Mouse (Mus musculus) embryonic facial prominence, embryonic 14.5 days (tissue): Measurements from ENCODE around the gene Gm17949. TPM values are rescaled to one million over a fixed set of nuclear protein-coding genes. Genes with fewer than 3 reads are reported as not detected.
A peak's percentile ranks its signal among the peaks of the same experiment; 100 is the strongest.

Experiments
- ATAC-seq: fragments of 200-750 bp; cut with Nextera tagmentation; 2 replicates; pipeline ENCODE4 v1.8.0; 2017; ENCODE audit warnings: low read depth, moderate number of reproducible peaks, moderate TSS enrichment
- DNase-seq: peaks from one replicate; pipeline ENCODE4 v3.0.0-alpha.2; 2015; ENCODE audit warnings: low spot score
- H3K27ac ChIP-seq: fragments of 300-500 bp; sonication (generic); replicated peaks from 2 replicates; pipeline ENCODE4 v1.5.1; 2014; ENCODE audit warnings: low read depth, mild to moderate bottlenecking, low read length, moderate library complexity
- H3K27me3 ChIP-seq: fragments of 300-500 bp; sonication (generic); replicated peaks from 2 replicates; pipeline ENCODE4 v1.6.1; 2014; ENCODE audit warnings: low read length; ENCODE audit not compliant: control insufficient read depth, insufficient read depth
- H3K36me3 ChIP-seq: fragments of 300-500 bp; sonication (generic); 2 replicates; pipeline ENCODE4 v1.6.1; 2014; ENCODE audit warnings: low read length, mixed read lengths; ENCODE audit not compliant: control insufficient read depth, insufficient read depth
- H3K4me1 ChIP-seq: fragments of 300-500 bp; sonication (generic); 2 replicates; pipeline ENCODE4 v1.6.1; 2014; ENCODE audit warnings: antibody characterized with exemption, low read length; ENCODE audit not compliant: control insufficient read depth, insufficient read depth
- H3K4me2 ChIP-seq: fragments of 300-500 bp; sonication (generic); 2 replicates; pipeline ENCODE4 v1.6.1; 2014; ENCODE audit warnings: low read depth, mild to moderate bottlenecking, low read length, moderate library complexity, mixed read lengths
- H3K4me3 ChIP-seq: fragments of 300-500 bp; sonication (generic); 2 replicates; pipeline ENCODE4 v1.5.1; 2014; ENCODE audit warnings: low read depth, mild to moderate bottlenecking, low read length
- H3K9ac ChIP-seq: fragments of 300-500 bp; sonication (generic); 2 replicates; pipeline ENCODE4 v1.6.1; 2014; ENCODE audit warnings: low read depth, mild to moderate bottlenecking, low read length, moderate library complexity, mixed read lengths
- H3K9me3 ChIP-seq: fragments of 300-500 bp; sonication (generic); 2 replicates; pipeline ENCODE4 v1.6.1; 2016; ENCODE audit warnings: low read length; ENCODE audit not compliant: control insufficient read depth
- WGBS: fragments of 180-500 bp; shearing (Covaris S2); extraction: QIAGEN DNeasy Blood & Tissue Kit; methylation state at CpG from one replicate; pipeline ENCODE4 v1.1.7; 2014; 5-methylcytosine and 5-hydroxymethylcytosine counted together
- polyA plus RNA-seq: library from polyadenylated mRNA; unstranded; fragments of >200 nt; fragmentation: Nextera tagmentation; extraction: Ambion mirVana; gene quantifications from 2 replicates; pipeline ENCODE4 v1.2.1, GENCODE M21; 2014

Gene Gm17949
- polyA plus RNA-seq, 1 experiment from 2014 or later = 0.19 TPM

GRCm38 (mm10) chr17:56999414-56999813, 11.9 kb upstream of the Gm17949 start:
- Histone ChIP-seq H3K9me3 (no peaks in the 10 kb centered on the region), H3K27ac (no peak overlapping the region), H3K27me3 (no peaks in the 10 kb centered on the region), H3K4me3 (no peak overlapping the region), H3K4me2 (no peak overlapping the region), H3K4me1 (peaks cover 5% of the 10 kb centered on the region; the same call in 1 of the 2 replicates), H3K36me3 (peaks cover 50% of the 10 kb centered on the region), H3K9ac (no peak overlapping the region)
- ATAC-seq (no peak), DNase-seq (no peak)
- WGBS = 94% methylated on average over 9 of the region's 9 CpGs

- Histone ChIP-seq H3K27ac (no peak within 1 kb of the TSS), H3K4me1 (peaks cover 5% of the 10 kb centered on the region; the same call in 1 of the 2 replicates), H3K4me2 (no peak within 1 kb of the TSS), H3K9me3 (no peaks in the 10 kb centered on the region), H3K9ac (no peak within 1 kb of the TSS), H3K36me3 (peaks cover 48% of the 10 kb centered on the region), H3K27me3 (no peaks in the 10 kb centered on the region), H3K4me3 (no peak within 1 kb of the TSS)
- ATAC-seq (no peak), DNase-seq (no peak)
- WGBS = 84% methylated on average over 9 of the region's 9 CpGs
Measured at GRCm38 (mm10) chr17:56999968-57000609, 11.2 kb upstream of the Gm17949 start, which contains the start of gene Pspn. TSS of gene Pspn (minus strand) at chr17:57000018.

GRCm38 (mm10) chr17:57001228-57001627, 10.0 kb upstream of the Gm17949 start:
- Histone ChIP-seq H3K4me2 (no peak overlapping the region), H3K36me3 (peaks cover 51% of the 10 kb centered on the region)

GRCm38 (mm10) chr17:57003994-57004393, 7.3 kb upstream of the Gm17949 start:
- no peaks in the 10 kb centered on the region for H3K9me3 ChIP-seq
- no peak overlapping the region for H3K27ac ChIP-seq
- WGBS = 91% methylated on average over 7 of the region's 7 CpGs
- ATAC-seq (no peak), DNase-seq (no peak)
- H3K27me3 ChIP-seq = no peaks in the 10 kb centered on the region
- peaks cover 71% of the 10 kb centered on the region for H3K36me3 ChIP-seq
- H3K4me1 ChIP-seq = no peaks in the 10 kb centered on the region
- H3K4me2 ChIP-seq = no peak overlapping the region
- H3K9ac ChIP-seq = no peak overlapping the region
- no peak overlapping the region for H3K4me3 ChIP-seq

More at GRCm38 (mm10) chr17:57001228-57001627, 10.0 kb upstream of the Gm17949 start:
- H3K27me3 ChIP-seq = no peaks in the 10 kb centered on the region
- H3K9ac ChIP-seq = no peak overlapping the region
- ATAC-seq (no peak), DNase-seq (no peak)
- H3K9me3 ChIP-seq = no peaks in the 10 kb centered on the region
- H3K27ac ChIP-seq = no peak overlapping the region
- H3K4me1 ChIP-seq = peaks cover 5% of the 10 kb centered on the region; the same call in 1 of the 2 replicates
- H3K4me3 ChIP-seq = no peak overlapping the region
- 70% methylated on average over 8 of the region's 8 CpGs for WGBS

GRCm38 (mm10) chr17:57007137-57007905, 3.9 kb upstream of the Gm17949 start:
- Histone ChIP-seq H3K4me3 (no peak overlapping the region), H3K27ac (no peak overlapping the region), H3K9ac (no peak overlapping the region), H3K4me2 (no peak overlapping the region), H3K36me3 (peaks cover 62% of the 10 kb centered on the region), H3K9me3 (no peaks in the 10 kb centered on the region), H3K27me3 (no peaks in the 10 kb centered on the region), H3K4me1 (peaks cover 9% of the 10 kb centered on the region)
- WGBS = 94% methylated on average over 13 of the region's 13 CpGs
- ATAC-seq = no peak
- no peak for DNase-seq

GRCm38 (mm10) chr17:57010911-57011235, 396 bp upstream of the Gm17949 start:
- Histone ChIP-seq H3K27ac (peak overlapping the region; percentile 67), H3K9me3 (no peaks in the 10 kb centered on the region), H3K36me3 (peaks cover 29% of the 10 kb centered on the region), H3K4me3 (peak overlapping the region; percentile 72), H3K27me3 (no peaks in the 10 kb centered on the region), H3K9ac (peak overlapping the region; percentile 84), H3K4me2 (peak overlapping the region; percentile 86), H3K4me1 (peaks cover 13% of the 10 kb centered on the region)
- ATAC-seq (peak; percentile 25), DNase-seq (no peak)
- 0% methylated on average over 19 of the region's 19 CpGs for WGBS

GRCm38 (mm10) chr17:57012245-57012795, 1.1 kb downstream of the Gm17949 start:
- ATAC-seq = no peak
- Histone ChIP-seq H3K9ac (peak overlapping the region; percentile 80; the same call in 1 of the 2 replicates), H3K27me3 (no peaks in the 10 kb centered on the region)

GRCm38 (mm10) chr17:57019693-57020092, 8.4 kb downstream of the Gm17949 start:
- no peak for DNase-seq
- no peaks in the 10 kb centered on the region for H3K27me3 ChIP-seq
- 86% methylated on average over 2 of the region's 2 CpGs for WGBS
- H3K9ac ChIP-seq = no peak overlapping the region
- ATAC-seq = no peak
- no peak overlapping the region for H3K4me2 ChIP-seq
- no peak overlapping the region for H3K4me3 ChIP-seq
- H3K4me1 ChIP-seq = no peaks in the 10 kb centered on the region
- H3K9me3 ChIP-seq = no peaks in the 10 kb centered on the region
- H3K27ac ChIP-seq = no peak overlapping the region
- peaks cover 55% of the 10 kb centered on the region for H3K36me3 ChIP-seq

More at GRCm38 (mm10) chr17:57012245-57012795, 1.1 kb downstream of the Gm17949 start:
- WGBS = 72% methylated on average over 13 of the region's 13 CpGs
- peak overlapping the region; percentile 72 for H3K4me3 ChIP-seq
- peak overlapping the region; percentile 89 for H3K4me2 ChIP-seq
- no peak for DNase-seq
- peaks cover 13% of the 10 kb centered on the region for H3K4me1 ChIP-seq
- peak overlapping the region; percentile 97 for H3K27ac ChIP-seq
- H3K36me3 ChIP-seq = peaks cover 15% of the 10 kb centered on the region
- no peaks in the 10 kb centered on the region for H3K9me3 ChIP-seq
